Mouse (Mus musculus): Measurements from ENCODE around the gene Nrros. TPM values are rescaled to one million over a fixed set of nuclear protein-coding genes. Genes with fewer than 3 reads are reported as not detected.

Gene Nrros
- total RNA-seq, 2 experiments from 2014 or later: 11.2 to 11.6 TPM

DNA sequence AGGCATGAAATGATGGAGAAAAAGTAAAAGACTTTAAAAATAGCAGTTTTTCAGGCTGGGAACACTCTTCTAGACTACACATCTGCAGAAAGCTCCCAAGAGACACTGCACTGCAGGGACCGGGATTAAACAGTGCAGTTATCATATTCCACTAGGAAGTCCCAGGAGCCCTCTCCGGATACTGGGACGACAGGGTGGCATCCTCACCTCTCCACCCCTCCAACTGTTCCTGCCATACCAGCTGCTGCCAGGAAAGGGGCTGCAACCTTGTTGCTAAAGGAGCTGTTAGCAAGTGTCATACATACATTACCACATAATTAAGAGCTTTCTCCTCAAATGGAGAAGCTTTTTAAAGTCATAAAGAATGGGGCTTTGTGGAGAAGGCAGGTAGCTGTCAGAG is 8.7 kb downstream of the Nrros start:
- no peak for DNase-seq (ENCODE audit: low spot score in 2 of 2)
- Histone ChIP-seq H3K4me3 (no peak overlapping the region), H3K27ac (no peak overlapping the region; the same call in 1 of the 2 replicates)
- TF ChIP-seq CTCF (conservative IDR thresholded peaks at IDR 0.05): no peak

GRCm38 (mm10) chr16:32154437-32154836 is 11.0 kb downstream of the Nrros start:
- peak overlapping the region; percentile 87 for H3K27ac ChIP-seq
- no peak for TF ChIP-seq CTCF (conservative IDR thresholded peaks at IDR 0.05)
- peak; percentile 72 to 79 for DNase-seq (ENCODE audit: low spot score in 2 of 2)
- peak overlapping the region; percentile 20 for H3K4me3 ChIP-seq

DNA sequence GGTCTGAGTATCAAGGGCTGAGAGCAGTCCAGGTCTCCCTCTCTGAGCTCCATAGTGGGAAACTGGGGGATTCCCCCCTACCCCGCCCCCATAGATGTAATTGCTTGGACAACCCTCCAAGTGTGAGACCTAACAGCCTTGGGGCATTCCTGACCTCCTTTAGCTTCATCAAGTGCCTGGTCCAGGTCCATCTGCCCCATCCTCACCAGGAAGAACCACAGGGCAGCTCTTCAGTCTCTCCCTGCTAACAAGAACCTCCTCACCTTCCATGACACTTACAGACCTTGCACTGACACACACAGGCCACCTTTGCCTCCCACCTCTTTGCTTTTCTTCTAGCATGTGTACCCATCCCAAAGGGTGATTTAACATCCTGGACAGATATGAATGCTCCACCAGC is 11.4 kb downstream of the Nrros start:
- Histone ChIP-seq H3K4me3 (no peak overlapping the region; the same call in 1 of the 2 replicates), H3K27ac (peak overlapping the region; percentile 87)
- TF ChIP-seq CTCF (conservative IDR thresholded peaks at IDR 0.05): no peak
- DNase-seq (ENCODE audit: low spot score in 2 of 2): no peak

GRCm38 (mm10) chr16:32147589-32148207 is 17.7 kb downstream of the Nrros start:
- no peak overlapping the region for H3K27ac ChIP-seq
- no peak for DNase-seq (ENCODE audit: low spot score in 2 of 2)
- H3K4me3 ChIP-seq: no peak overlapping the region
- peak; percentile 23 for TF ChIP-seq CTCF (conservative IDR thresholded peaks at IDR 0.05)

GRCm38 (mm10) chr16:32144592-32144991 is 20.8 kb downstream of the Nrros start:
- no peak for DNase-seq (ENCODE audit: low spot score in 2 of 2)
- H3K27ac ChIP-seq: no peak overlapping the region
- H3K4me3 ChIP-seq: no peak overlapping the region
- no peak for TF ChIP-seq CTCF (conservative IDR thresholded peaks at IDR 0.05)

GRCm38 (mm10) chr16:32143766-32144165 is 21.6 kb downstream of the Nrros start:
- H3K4me3 ChIP-seq: no peak overlapping the region
- H3K27ac ChIP-seq: no peak overlapping the region
- no peak for DNase-seq (ENCODE audit: low spot score in 2 of 2)
- no peak for TF ChIP-seq CTCF (conservative IDR thresholded peaks at IDR 0.05)

DNA sequence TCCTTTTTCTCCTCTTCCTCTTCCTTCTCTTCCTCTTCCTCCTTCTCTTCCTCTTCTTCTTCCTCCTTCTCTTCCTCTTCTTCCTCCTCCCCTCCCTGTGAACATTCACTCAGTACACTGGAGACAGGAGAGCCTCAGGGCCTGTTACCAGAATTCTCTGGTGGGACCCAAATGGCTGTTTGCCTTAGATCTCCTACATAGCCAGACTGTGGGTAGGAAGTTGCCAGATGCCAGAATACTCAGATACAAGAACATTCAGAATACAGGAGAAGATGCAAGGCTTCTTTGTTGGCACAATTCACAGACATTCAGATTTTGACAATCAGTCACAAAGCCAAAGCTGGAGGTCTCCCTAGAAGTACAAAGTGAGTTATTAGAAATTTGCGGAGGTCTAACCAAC is 26.4 kb downstream of the Nrros start:
- Histone ChIP-seq H3K27ac (peak overlapping the region; percentile 70; the same call in 1 of the 2 replicates), H3K4me3 (no peak overlapping the region)
- no peak for TF ChIP-seq CTCF (conservative IDR thresholded peaks at IDR 0.05)
- DNase-seq (ENCODE audit: low spot score in 2 of 2): peak; percentile 55 to 80

DNA sequence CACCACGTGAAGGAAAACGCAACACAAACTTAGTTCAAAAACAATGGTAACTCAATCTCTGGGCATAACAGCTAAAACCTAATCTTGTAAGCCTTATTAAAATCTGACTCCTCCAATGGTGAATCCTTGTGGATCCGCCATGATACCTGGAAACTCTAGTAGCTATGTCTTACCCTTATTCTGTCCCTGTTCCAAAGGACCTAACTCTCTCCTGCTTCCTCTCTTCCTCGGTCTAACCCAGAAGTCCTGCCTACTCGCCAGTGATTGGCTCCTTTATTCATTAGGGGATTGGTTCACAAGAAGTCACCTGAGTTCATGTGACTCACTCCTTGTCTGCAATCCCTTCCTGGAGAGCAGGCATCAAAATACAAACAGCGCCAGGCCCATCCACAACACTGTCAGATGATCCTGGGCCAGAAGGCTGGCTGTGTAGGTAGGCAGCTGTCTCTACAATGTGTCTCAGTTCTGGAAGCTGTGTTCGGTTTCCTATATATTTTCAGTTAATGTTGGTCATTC is 29.5 kb downstream of the Nrros start:
- TF ChIP-seq CTCF (conservative IDR thresholded peaks at IDR 0.05): no peak
- Histone ChIP-seq H3K27ac (no peak overlapping the region), H3K4me3 (no peak overlapping the region)
- no peak for DNase-seq (ENCODE audit: low spot score in 2 of 2)

- DNase-seq (ENCODE audit: low spot score in 2 of 2): no peak
- H3K27ac ChIP-seq: no peak overlapping the region
- no peak overlapping the region for H3K4me3 ChIP-seq
- no peak for TF ChIP-seq CTCF (conservative IDR thresholded peaks at IDR 0.05)
Measured at GRCm38 (mm10) chr16:32133148-32133547, 32.2 kb downstream of the Nrros start.

GRCm38 (mm10) chr16:32130190-32130826 is 35.1 kb downstream of the Nrros start:
- no peak for DNase-seq (ENCODE audit: low spot score in 2 of 2)
- Histone ChIP-seq H3K4me3 (peak overlapping the region; percentile 22; the same call in 1 of the 2 replicates), H3K27ac (no peak overlapping the region)
- no peak for TF ChIP-seq CTCF (conservative IDR thresholded peaks at IDR 0.05)

- Histone ChIP-seq H3K27ac (no peak overlapping the region), H3K4me3 (peak overlapping the region; percentile 22; the same call in 1 of the 2 replicates)
- TF ChIP-seq CTCF (conservative IDR thresholded peaks at IDR 0.05): no peak
- no peak for DNase-seq (ENCODE audit: low spot score in 2 of 2)
Measured at GRCm38 (mm10) chr16:32129449-32130189, 35.8 kb downstream of the Nrros start.

GRCm38 (mm10) chr16:32127046-32127445 is 38.3 kb downstream of the Nrros start:
- no peak overlapping the region for H3K27ac ChIP-seq
- no peak for TF ChIP-seq CTCF (conservative IDR thresholded peaks at IDR 0.05)
- DNase-seq (ENCODE audit: low spot score in 2 of 2): no peak

GRCm38 (mm10) chr16:32125364-32125763 is 40.0 kb downstream of the Nrros start:
- DNase-seq (ENCODE audit: low spot score in 2 of 2): no peak
- Histone ChIP-seq H3K4me3 (no peak overlapping the region), H3K27ac (no peak overlapping the region)
- TF ChIP-seq CTCF (conservative IDR thresholded peaks at IDR 0.05): no peak

More at GRCm38 (mm10) chr16:32127046-32127445, 38.3 kb downstream of the Nrros start:
- H3K4me3 ChIP-seq: no peak overlapping the region

Measured in layer of hippocampus, adult 2 months (tissue).